Mouse (Mus musculus): ENCODE data around the gene Prr15l.

Gene Prr15l

DNA sequence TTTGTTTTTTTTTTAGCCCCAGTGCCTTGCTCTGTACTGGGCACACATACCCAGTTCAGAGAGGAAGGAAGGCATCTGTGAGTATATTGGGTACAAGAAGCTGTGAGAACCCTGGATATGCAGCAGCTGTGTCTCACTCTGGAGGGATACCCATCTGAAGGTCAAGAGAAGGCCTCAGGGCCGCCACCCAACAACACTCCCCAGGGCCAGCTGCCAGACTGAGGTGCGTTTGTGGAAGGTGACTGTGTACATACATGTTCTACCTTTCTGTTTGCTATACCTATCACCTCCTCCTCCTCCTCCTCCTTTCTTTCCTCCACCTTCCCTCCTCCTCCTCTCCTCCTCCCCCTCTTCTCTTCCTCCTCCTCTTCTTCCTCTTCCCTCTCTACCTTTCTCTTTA is at the start of gene Prr15l:
TSS of gene Prr15l (plus strand) at position 17 of the 400 bp plus-strand sequence.
- DNase-seq (ENCODE audit: low read depth, low spot score) = no peak

DNA sequence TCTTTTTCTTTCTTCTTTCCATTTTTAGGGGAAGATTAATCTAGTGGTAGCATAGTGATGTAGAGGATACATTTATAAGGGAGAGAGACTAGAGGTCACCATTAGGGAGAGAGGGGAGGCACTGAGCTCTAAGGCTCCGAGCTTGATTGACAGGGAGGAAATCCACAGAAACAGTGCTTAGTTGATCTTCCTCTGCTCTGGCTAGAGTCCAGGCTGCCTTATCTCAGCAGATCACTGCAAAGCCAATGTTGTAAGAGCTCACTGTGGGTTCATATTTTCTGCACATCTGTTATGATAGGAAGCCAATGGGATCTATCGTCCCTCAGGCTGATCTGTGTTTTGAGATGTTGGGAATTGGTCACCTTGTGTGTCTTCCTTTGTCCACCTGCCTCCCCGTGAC is 49.2 kb upstream of the Prr15l start:
- DNase-seq (ENCODE audit: low read depth, low spot score) = no peak

DNA sequence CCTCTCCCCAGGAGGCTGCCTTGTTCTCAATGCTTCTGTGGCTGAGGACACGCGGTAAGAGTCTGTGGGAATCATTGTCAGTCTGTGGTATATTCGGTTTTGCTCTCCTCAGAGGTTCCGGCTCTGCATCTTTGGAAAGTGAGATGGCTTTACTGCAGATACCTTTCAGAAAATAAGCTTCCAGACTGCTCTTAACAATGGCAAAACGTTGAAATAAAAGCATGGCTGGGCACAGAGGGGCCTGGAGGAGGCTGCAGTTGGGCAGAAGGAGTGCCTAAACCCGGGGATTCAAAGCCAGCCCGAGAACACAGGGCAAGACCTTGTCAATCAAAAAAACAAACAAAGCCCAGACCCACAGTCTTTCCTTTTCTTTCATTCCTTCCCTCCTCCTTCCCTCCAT is 48.5 kb upstream of the Prr15l start:
- DNase-seq (ENCODE audit: low read depth, low spot score) = no peak

DNA sequence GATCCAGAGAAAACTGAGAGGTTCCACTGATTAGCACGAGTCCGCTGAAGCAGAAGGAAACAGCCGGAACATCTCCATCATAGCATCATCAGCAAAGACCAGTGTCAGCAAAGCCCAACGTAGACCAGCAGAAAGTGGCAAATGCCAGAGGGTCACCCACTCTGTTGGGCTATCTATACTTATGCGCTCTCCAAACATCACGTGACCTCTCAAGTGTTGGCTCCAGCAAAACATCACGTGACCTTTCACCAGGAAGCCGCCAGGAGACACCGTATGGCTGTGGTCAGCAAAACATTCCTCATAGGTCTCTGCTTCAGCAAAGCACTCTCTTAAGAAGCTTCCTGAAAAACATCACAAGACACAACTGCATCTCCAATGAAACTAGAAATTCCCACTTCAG is 47.6 kb upstream of the Prr15l start:
- DNase-seq (ENCODE audit: low read depth, low spot score) = no peak

DNA sequence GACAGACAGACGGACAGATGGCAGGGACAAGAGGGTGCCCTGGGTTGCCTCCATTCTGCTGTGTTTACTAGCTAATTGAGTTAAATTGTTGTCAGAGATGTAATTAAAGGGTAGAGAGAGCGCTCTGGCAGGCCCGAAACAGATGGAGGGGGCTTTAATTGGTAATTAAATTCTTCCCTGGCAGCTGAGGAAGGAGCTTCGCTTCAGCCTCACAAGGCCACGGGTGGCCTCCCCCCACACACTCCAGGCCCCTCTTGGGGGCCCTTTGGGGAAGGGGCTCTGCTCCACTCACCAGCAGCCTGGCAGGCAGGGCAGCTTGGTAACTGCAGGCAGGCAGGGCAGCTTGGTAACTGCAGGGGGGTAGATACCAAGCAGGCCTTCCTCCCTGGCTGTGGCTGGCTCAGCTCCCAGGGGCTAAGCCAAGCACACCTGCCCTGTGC is 42.0 kb upstream of the Prr15l start:
- no peak for DNase-seq (ENCODE audit: low read depth, low spot score)

DNA sequence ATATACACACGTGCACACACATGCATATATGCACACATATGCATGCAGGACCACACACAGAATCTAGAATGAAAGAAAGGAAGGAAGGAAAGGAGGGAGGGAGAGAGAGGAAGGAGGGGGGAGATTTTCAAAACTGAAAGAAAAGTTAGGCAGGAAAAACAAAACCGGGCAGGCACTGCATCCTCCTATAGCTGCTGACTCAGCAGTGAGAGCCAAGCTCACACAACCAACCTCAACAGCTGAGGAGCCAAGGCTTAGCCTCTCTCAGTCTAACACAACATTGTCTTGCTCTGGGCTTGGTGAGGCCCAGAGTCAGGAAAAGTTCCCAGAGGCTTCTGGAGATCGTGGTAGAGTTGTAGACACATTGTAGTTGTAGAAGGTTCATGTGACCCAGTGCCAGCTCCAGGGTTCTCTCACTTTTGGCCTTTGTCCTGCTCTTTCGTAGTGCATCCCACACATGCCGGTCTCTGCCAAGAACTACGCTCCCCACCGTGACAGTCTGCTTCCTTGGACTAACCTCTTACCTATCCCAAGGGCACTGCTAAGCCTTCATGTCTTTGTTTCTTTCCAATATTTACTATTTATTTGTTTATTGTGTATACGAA is 40.9 kb upstream of the Prr15l start:
- DNase-seq (ENCODE audit: low read depth, low spot score) = no peak

DNA sequence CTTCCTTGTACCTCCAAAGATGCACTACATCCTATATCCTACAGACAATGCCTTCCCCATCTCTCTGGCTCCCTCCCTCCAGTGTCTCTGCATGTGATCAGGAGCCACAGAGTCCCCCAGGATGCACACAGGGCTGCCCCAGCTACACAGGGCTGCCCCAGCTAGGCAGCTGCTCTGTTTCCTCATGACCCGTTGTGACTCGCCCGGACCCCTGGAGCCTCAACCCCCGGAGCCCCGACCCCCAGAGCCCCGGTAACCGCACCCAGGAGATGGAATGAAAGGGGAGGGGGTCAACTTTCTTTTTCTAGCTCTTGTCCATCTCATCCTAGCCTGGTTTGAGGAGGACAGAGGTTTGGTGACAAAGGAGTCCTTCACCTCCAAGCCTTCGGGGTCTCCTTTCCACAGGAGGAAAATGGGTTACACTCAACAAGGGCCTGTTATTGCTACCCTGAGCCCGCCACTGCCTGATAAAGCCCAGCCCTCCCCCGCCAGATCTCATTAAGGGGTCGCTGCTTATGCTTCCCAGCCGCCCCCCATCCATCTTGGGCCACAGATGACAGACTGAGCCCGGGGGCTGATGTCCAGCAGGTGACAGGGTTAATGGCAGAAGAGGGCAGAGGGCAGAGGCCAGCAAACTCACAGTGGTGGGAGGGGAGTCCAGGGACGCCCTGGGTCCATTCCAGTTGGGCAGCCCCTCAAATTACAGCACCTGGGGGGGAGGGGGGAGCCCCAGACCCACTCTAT is 35.9 kb upstream of the Prr15l start:
- DNase-seq (ENCODE audit: low read depth, low spot score) = no peak

DNA sequence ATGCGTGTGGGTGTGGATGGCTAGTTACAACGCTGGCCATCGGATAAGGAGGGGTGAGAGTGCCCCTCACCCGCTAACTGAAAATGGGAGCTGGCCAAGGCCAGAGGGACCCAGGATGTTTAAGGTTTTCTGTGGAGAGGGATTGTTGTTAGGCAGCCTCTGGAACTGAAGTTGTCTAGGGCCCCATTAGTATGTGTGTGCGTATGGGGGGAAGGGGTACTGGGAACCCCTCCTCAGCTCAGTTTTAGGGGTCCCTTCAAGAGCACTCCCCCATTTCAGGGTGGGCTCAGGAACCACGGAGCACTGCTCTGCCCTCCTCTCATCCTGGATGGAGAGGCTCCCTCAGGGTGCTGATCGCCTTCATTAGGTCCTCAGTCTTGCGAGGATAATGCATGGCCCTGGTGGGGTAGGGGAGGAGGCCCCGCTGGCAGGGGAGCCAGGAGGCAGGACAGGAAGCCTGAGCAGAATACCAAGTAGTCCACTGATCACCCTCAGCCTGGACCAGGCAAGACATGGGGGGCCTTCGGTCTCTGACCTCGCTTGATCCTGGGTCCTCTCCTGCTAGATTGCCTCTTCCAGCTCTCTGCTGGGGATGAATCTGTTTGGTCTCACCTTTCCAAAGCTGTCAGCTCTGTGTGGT is 34.6 kb upstream of the Prr15l start:
- DNase-seq (ENCODE audit: low read depth, low spot score) = no peak

DNA sequence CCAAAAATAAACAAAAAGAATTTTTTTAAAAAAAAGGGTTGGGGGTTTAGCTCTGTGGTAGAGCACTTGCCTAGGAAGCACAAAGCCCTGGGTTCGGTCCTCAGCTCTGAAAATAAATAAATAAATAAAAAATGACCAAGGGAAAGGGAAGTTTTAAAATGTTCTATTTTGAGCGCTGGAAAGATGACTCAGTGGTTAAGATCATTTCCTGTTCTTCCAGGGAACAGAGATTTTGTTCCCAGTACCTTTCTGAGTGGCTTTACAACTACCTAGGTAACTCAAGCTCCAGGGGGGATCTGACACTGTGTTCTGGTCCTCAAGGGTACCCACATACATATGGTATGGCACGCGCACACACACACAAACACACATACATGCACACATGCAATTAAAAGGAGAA is 32.0 kb upstream of the Prr15l start:
- DNase-seq (ENCODE audit: low read depth, low spot score) = no peak

DNA sequence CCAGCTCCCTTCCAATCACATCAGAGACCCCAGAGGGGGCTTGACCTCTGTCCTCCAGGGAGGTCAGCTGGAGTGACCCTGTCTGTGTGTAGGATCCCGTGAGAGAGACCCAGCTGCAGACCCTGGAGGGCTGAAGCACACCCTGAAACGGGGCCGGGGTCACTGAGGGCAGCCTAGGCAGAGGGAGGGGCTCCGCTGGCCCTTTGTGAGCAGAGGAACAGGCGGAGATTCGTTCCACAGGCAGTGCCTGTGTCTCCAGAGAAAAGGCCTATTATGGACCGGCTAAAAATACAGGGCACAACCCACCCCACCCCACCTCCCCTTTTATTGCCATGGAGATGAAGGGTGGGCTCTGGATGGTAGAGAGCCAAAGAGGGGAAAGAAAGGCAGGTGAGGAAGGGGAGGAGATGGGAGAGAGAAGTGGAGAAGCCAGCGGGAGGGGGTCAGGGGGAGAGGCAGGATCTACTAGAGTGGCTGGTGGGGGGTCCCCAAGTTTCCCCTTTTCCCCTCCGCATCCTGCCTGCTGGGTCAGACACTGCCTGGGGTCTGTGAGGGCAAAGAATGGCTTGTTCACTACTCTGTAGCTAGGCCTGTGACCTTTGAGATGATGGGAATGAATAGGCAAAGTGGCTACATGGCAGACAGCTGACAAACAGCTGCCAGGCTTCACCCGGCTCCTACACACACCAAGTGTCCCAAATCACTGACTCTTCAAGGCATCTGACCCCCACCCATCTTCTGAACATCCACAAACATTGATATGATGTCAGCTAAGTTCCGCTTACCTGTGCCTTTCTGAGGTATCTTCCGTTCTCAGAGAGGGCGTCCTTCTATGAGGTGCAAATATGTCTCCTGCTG is 28.2 kb upstream of the Prr15l start:
- no peak for DNase-seq (ENCODE audit: low read depth, low spot score)

DNA sequence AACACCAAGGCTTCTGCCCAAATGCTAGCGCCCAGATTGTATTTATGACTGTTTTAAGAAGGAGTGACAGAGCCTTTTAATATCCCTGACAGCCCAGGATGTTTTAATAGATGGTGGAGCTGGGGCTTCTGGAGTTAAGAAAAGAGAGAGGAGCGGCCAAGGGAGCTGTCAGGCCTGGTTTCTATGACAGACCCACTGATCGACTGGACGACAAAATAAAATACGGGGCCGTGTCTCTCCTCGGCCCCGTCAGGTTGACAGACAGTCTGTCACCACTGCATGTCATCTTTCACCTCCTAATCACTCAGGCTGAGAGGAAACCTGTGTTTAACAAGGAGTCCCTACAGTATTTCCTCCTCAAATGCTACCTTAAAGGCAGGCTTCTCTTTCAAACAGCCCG is 26.6 kb upstream of the Prr15l start:
- no peak for DNase-seq (ENCODE audit: low read depth, low spot score)

DNA sequence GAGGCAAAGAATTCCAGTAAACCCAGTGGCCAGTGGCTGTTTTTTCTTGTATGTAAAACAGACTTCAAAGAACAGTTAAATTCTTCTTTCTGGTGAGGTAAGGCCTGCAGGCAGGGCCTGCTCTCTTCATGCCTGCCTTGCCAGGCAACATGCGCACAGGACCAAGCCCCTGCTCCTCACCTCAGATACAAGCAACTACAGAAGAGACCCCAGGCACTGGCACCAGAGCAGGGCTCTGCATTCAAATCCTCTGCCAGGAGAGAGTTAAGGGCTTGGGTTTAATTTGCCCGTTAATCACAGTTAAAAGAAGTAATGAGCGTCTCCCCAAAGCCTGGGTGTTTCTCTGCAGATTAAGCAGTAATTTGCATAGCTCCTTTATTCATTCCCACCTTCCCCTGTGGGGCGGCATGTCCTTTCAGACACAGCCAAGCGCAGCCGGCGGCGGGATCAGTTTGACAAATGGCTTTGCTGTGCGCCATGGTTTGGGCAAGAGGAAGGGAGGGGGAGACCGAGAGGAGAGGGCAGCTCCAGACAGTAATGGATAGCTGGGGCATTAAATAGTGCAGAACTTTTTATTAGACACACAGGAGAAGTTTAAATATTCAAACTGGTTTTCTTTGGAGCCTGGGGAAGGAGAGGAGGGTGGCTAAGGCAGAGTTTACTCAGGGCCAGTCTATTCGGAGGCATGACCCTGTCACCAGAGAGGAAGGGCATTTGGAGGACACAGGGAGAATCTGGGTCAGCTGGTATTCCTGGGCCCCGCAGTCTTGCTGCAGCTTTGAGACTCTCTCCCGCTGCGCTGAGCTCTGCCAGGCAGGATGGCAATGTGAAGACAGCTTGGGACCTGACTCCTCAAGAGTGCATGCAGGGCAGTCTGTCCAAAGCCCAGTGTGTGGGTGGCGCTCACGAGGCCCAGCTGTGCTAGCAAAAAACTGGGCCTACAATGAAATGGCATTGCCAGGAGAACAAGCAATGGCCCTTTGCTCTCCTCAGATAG is 25.0 kb upstream of the Prr15l start:
- no peak for DNase-seq (ENCODE audit: low read depth, low spot score)

DNA sequence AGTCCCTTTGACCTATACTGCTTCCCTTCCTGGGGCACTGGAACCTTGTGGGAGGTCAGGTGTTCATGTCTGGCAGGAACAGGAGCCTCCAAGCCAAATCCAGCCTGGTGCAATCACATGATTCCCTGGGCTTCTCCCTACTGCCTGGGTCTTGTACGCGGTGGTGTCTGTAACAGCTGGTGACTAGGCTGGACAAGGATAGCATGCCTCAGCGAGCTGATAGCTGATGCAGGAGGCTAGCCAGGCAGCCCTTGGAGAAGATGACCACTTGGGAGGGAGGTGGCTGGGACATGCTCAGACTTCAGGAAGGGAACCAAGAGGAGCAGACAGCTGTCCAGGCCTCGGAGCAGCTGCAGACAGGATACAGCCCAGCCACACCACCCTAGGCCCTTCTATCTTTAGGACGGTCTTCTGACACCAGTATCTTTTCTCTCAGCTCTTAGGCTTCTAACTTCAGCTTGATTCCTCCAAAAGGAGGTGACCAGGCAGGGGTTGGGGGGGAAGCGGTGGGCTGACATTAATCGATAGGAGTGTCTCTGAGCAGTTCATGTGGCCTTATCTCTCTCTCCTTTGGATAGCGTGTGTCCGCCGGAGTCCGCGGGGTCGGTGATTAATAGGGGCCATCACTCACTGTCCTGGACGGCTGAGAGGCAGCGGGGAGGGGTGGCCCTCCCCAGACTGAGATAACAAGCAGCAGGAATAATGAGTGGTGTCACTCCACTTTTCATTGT is 21.3 kb upstream of the Prr15l start:
- DNase-seq (ENCODE audit: low read depth, low spot score) = no peak

DNA sequence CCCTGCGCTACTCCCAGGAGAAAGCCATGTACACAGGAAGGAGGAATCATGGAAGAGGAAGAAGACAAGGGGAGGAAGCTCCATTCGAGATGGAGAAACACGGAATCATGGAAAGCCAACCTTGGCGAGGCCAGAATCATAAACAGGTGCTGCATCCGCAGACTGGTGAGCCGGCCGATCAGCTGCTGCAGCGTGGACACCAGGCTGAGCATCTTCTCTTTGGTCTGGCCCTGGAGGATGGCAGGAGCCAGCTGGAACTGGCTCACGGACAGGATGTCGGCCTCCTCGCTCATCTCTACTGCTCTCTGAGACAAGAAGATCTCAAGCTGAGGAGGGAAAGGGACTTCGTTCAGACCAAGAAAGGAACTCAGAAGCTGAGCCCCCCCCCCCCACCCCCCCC is 19.3 kb upstream of the Prr15l start:
- no peak for DNase-seq (ENCODE audit: low read depth, low spot score)

DNA sequence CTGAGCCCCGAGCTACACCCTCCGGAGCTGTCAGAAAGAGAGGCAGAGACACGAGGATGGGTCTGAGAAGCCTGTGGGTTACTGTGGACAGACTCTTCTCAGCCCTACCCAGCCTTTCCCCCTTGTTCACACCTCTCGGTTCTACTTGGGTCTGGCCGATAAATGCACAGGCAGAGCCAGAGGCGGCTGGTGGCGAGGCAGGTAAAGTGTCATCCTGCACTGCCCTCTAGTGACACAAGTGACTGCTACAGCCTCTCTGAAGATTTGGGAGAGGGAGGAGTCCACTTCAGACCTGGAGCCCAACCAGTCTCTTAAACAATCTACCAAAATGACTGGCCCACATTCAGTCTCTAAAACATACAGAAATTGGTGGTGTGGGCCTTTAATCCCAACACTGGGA is 17.9 kb upstream of the Prr15l start:
- peak; percentile 78 for DNase-seq (ENCODE audit: low read depth, low spot score)

DNA sequence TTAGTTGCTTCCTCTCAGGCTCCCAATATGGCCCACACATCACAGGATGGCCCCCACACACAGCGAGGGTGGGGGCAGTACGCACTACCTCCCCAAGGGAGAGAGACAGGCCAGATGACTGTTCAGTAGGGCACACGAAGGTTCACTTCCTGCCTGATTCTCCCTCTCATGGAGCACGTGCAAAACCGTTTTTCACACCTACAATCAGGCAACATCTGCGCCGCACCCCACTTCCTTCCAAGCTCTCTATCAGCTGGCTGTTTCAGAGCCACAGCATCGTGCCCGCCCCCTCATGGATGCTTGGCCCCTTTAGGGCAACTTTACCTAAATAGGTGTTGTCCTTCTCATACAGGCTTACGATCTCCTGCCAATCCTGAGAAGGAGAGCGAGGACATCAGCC is 15.2 kb upstream of the Prr15l start:
- DNase-seq (ENCODE audit: low read depth, low spot score) = peak; percentile 75

DNA sequence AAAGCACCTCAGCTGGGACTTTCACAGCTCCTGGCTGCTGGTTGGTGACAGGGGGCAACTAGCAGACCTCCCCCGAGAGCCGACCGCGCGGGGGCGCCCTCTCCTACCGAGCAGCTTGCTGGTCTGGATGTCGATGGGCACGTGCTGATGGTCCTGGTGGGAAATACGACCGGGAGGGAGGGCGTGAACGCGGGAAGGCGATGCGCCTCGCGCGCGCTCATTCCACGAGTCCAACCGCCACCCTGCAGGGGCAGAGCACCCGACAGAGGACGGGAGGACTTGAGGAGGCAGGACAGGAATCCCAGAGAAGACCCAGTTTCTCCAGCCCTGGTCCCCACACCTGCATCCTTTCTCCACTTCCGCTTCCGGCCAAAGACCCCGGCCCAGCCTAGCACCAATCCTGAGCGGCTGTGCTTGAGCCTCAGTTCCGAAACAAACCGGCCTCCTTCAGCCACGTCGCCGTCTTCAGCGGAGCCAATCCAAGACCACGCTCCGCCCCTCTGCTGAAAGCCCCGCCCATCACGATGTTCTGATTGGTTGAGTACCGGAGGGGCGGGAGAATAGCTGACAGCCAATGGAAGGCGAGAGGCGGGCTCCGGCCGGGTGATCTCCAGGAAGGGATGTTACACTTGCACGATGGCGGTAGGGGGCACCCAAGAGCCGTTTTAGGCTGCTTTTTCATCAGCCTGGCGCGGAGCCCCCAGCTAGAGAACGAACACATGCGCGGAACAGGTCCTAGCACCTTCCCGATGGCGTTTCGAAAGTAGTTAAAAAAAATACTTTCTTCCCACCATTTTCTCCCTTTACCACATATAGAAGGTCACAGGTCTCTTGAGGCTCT is 11.6 kb upstream of the Prr15l start, which contains the start of gene Cdk5rap3:
TSS of gene Cdk5rap3 (minus strand) at position 453 of the 841 bp plus-strand sequence.
- peak; percentile 98 for DNase-seq (ENCODE audit: low read depth, low spot score)

DNA sequence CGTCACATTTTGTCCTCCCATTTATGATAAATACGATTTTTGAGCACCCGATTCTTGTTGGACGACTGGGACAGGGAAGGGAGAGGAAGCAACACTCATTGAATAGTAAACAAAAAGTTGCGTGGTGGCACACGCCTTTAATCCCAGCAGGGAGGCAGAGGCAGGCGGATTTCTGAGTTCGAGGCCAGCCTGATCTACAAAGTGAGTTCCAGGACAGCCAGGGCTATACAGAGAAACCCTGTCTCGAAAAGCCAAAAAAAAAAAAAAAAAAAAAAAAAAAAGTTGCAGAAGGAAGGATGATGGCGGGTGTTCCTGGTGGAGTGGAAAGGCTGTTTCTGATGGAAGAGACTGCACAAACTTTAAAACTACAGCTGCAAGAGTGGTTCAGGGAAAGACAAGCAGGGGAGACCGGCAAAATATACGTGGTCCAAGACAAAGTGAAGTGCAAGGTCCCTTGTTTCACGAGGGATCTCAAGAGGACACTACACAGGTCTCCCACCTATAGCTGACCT is 11.0 kb upstream of the Prr15l start:
- DNase-seq (ENCODE audit: low read depth, low spot score) = no peak

DNA sequence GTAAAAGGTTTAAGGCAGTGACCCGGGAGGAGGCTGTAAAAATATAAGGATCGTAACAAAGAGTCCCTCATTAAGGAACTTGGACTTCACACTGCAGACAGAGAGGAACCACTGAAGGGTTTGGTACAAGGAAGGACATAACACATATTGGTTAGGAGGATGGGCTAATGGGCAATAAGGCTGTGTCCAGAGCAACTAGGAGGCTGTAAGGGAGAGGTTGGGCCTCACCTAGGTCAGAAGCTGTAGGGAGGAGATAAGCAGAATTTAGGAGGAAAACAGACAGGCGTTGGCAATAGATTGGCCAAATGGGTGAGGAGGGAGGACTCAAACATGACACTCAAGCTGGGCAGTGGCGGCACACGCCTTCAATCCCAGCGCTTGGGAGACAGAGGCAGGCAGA is 10.5 kb upstream of the Prr15l start:
- no peak for DNase-seq (ENCODE audit: low read depth, low spot score)

Data from CD4-positive helper T cell, adult 2 months (primary cell).